Mouse (Mus musculus): Measurements from ENCODE around the gene Zranb3. TPM values are rescaled to one million over a fixed set of nuclear protein-coding genes. Genes with fewer than 3 reads are reported as not detected.
A peak's percentile ranks its signal among the peaks of the same experiment; 100 is the strongest.
"Not testable (repeated sequence)": the region's sequence is repeated elsewhere in the genome, so short reads cannot be mapped to it uniquely, and the experiment has no call there.

Zranb3 gene
- polyA plus RNA-seq (2015; fragmentation: Nextera tagmentation; extraction: Ambion mirVana) = 5.7 and 5.8 TPM in 2 replicates

- WGBS = under 1% methylated on average over 43 of the region's 43 CpGs
- ATAC-seq (ENCODE audit: extremely low read depth, insufficient number of reproducible peaks, low FRiP score, low TSS enrichment) = peak; percentile 98
Measured at GRCm38 (mm10) chr1:128102641-128103461, at the start of gene Zranb3, which contains the start of gene R3hdm1. Gene Zranb3 (minus strand): TSS chr1:128103047. Gene R3hdm1 (plus strand): TSS chr1:128103301.

GRCm38 (mm10) chr1:128141737-128142136, 38.9 kb upstream of the Zranb3 start:
- H3K27me3 ChIP-seq (replicated peaks) = no peaks in the 10 kb centered on the region
- no peak overlapping the region for H3K9ac ChIP-seq
- no peak for ATAC-seq (ENCODE audit: extremely low read depth, insufficient number of reproducible peaks, low FRiP score, low TSS enrichment)
- H3K4me2 ChIP-seq = no peak overlapping the region
- H3K4me1 ChIP-seq = peaks cover 3% of the 10 kb centered on the region; the same call in 1 of the 2 replicates
- H3K9me3 ChIP-seq = no peaks in the 10 kb centered on the region
- no peaks in the 10 kb centered on the region for H3K36me3 ChIP-seq
- H3K27ac ChIP-seq (replicated peaks) = no peak overlapping the region
- H3K4me3 ChIP-seq = no peak overlapping the region

More at GRCm38 (mm10) chr1:128102641-128103461, at the start of gene Zranb3, which contains the start of gene R3hdm1:
- Histone ChIP-seq H3K4me2 (peak within 1 kb of the TSS; percentile 87), H3K4me1 (peaks cover 30% of the 10 kb centered on the region), H3K27ac (replicated peaks) (peak within 1 kb of the TSS; percentile 97), H3K4me3 (peak within 1 kb of the TSS; percentile 97), H3K27me3 (replicated peaks) (no peaks in the 10 kb centered on the region), H3K9ac (peak within 1 kb of the TSS; percentile 94), H3K9me3 (no peaks in the 10 kb centered on the region), H3K36me3 (no peaks in the 10 kb centered on the region)

DNA sequence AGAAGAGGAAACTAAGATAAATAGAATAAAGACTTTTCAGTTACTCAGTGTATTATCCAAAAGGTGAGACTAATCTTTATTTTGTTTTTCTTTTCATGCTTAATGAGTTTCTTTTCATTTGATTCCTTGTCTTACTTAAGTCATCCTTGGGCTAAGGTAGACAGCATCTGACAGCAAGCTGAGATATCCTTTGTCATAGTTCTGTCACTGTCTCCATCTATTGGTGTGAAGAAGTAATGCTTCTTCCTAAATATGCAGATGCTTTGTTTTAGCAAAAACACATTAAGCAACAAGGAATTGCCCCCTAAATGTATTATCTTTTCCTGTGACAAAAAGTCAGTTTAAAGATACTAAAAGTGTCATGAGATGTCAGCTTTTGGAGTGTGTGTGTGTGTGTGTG, 38.2 kb upstream of the Zranb3 start:
- H3K36me3 ChIP-seq = no peaks in the 10 kb centered on the region
- peaks cover 3% of the 10 kb centered on the region; the same call in 1 of the 2 replicates for H3K4me1 ChIP-seq
- H3K9ac ChIP-seq = no peak overlapping the region
- H3K9me3 ChIP-seq = no peaks in the 10 kb centered on the region
- ATAC-seq (ENCODE audit: extremely low read depth, insufficient number of reproducible peaks, low FRiP score, low TSS enrichment) = no peak
- no peak overlapping the region for H3K4me3 ChIP-seq
- no peaks in the 10 kb centered on the region for H3K27me3 ChIP-seq (replicated peaks)
- H3K27ac ChIP-seq (replicated peaks) = no peak overlapping the region
- no peak overlapping the region for H3K4me2 ChIP-seq

DNA sequence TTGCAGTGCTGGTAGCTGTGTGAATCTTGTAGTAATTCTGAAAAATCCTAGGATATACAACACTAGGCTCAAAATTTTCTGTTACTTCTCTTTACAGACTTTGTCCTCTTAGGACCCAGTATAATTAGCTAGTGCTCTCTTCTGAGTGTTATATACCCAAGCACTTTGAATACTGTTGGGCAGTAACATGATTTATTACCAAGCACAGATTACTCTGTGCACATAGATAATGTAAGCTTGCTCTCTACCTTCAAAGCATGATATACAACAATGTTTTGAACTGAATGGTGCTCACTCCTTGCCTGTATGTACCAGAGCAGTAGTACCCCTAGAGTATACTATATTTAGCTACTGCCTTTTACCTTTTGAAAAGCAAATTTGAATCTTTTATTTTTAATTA, 33.4 kb upstream of the Zranb3 start:
- H3K27ac ChIP-seq (replicated peaks); H3K4me1 ChIP-seq; H3K36me3 ChIP-seq; H3K4me3 ChIP-seq; ATAC-seq (ENCODE audit: extremely low read depth, insufficient number of reproducible peaks, low FRiP score, low TSS enrichment); H3K9me3 ChIP-seq; H3K4me2 ChIP-seq; H3K9ac ChIP-seq; H3K27me3 ChIP-seq (replicated peaks): not testable (repeated sequence)

- WGBS = 85% methylated on average over 4 of the region's 4 CpGs
- H3K9ac ChIP-seq = no peak overlapping the region
- peaks cover 6% of the 10 kb centered on the region; the same call in 1 of the 2 replicates for H3K9me3 ChIP-seq
- no peak overlapping the region for H3K27ac ChIP-seq (replicated peaks)
- H3K4me3 ChIP-seq = no peak overlapping the region
- H3K4me2 ChIP-seq = no peak overlapping the region
- peaks cover 3% of the 10 kb centered on the region; the same call in 1 of the 2 replicates for H3K4me1 ChIP-seq
- no peaks in the 10 kb centered on the region for H3K27me3 ChIP-seq (replicated peaks)
- H3K36me3 ChIP-seq = peaks cover 13% of the 10 kb centered on the region; the same call in 1 of the 2 replicates
- ATAC-seq (ENCODE audit: extremely low read depth, insufficient number of reproducible peaks, low FRiP score, low TSS enrichment) = no peak
Measured at GRCm38 (mm10) chr1:128120913-128121627, 18.2 kb upstream of the Zranb3 start.

GRCm38 (mm10) chr1:128103520-128104088, 757 bp upstream of the Zranb3 start:
- ATAC-seq (ENCODE audit: extremely low read depth, insufficient number of reproducible peaks, low FRiP score, low TSS enrichment) = peak; percentile 47
- H3K27me3 ChIP-seq (replicated peaks) = no peaks in the 10 kb centered on the region
- H3K9me3 ChIP-seq = no peaks in the 10 kb centered on the region
- H3K4me2 ChIP-seq = peak overlapping the region; percentile 87
- no peaks in the 10 kb centered on the region for H3K36me3 ChIP-seq
- peak overlapping the region; percentile 97 for H3K27ac ChIP-seq (replicated peaks)
- peak overlapping the region; percentile 97 for H3K4me3 ChIP-seq
- WGBS = 0% methylated on average over 46 of the region's 47 CpGs
- peak overlapping the region; percentile 94 for H3K9ac ChIP-seq
- peaks cover 30% of the 10 kb centered on the region for H3K4me1 ChIP-seq

DNA sequence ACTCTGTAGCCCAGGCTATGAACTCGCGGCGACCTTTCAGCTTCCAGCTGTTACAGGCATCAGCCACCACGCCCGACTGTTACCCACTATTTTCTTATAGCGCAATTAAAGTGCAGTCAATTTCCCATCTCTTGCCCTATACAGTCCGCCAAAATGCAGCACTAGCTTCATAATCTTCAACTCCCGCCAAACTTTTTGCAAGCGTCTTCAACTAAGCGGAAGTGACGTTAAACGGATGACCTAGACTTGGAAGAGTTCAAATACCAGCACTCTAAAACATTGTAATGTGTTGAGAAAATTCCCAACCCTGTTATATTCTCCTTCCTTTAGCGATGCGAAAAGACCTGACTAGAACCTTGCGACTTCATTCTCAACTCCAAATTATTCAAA, 601 bp downstream of the Zranb3 start:
- no peaks in the 10 kb centered on the region for H3K9me3 ChIP-seq
- no peaks in the 10 kb centered on the region for H3K27me3 ChIP-seq (replicated peaks)
- H3K36me3 ChIP-seq = no peaks in the 10 kb centered on the region
- under 1% methylated on average over 15 of the region's 15 CpGs for WGBS
- H3K4me1 ChIP-seq = peaks cover 30% of the 10 kb centered on the region
- ATAC-seq (ENCODE audit: extremely low read depth, insufficient number of reproducible peaks, low FRiP score, low TSS enrichment) = no peak
- peak overlapping the region; percentile 78 for H3K27ac ChIP-seq (replicated peaks)
- peak overlapping the region; percentile 80 for H3K9ac ChIP-seq
- H3K4me2 ChIP-seq = peak overlapping the region; percentile 75
- peak overlapping the region; percentile 97 for H3K4me3 ChIP-seq

DNA sequence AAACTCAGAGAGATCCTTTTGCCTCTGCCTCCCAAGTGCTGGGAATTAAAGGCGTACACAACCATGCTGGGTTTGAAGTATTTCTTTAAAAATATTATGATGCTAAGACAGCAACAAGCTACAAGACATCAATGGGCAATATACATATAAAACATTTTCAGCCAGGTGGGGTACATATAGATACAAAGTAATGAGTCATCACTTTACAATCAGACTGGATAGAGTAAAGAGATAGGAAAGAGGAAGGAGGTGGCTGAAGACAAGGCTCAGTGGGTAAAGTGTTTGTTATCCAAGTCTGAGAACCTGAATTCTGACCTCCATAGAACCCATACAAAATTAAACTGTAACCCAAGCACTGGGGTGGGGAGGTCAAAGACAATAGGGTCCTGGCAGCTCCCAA, 4.5 kb downstream of the Zranb3 start:
- Histone ChIP-seq H3K27me3 (replicated peaks) (no peaks in the 10 kb centered on the region), H3K4me1 (peaks cover 7% of the 10 kb centered on the region), H3K9ac (no peak overlapping the region), H3K9me3 (no peaks in the 10 kb centered on the region), H3K36me3 (no peaks in the 10 kb centered on the region), H3K4me2 (no peak overlapping the region), H3K4me3 (no peak overlapping the region), H3K27ac (replicated peaks) (no peak overlapping the region)
- ATAC-seq (ENCODE audit: extremely low read depth, insufficient number of reproducible peaks, low FRiP score, low TSS enrichment) = no peak
- WGBS = 86% methylated on average over 1 of the region's 1 CpGs

DNA sequence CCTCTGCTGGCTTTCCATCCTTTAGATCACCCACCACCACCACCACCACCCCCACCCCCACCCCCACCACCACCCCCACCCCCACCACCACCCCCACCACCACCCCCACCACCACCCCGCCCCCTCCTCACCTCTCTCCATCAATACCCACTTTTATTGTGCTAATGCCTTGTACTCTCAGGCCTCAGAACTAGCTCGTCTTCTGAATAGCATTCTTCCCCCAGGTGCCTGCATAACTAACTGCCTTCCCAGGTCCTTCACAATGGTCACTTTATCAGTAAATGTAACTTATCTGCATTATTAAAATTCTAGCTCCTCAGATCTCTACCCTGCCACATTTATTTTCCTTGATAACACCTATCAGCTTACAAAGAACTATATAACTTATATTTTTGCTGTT, 8.2 kb downstream of the Zranb3 start:
- Histone ChIP-seq H3K27ac (replicated peaks) (no peak overlapping the region), H3K4me2 (no peak overlapping the region), H3K9me3 (no peaks in the 10 kb centered on the region), H3K36me3 (peaks cover 19% of the 10 kb centered on the region), H3K27me3 (replicated peaks) (no peaks in the 10 kb centered on the region), H3K4me3 (no peak overlapping the region), H3K9ac (no peak overlapping the region), H3K4me1 (no peaks in the 10 kb centered on the region)
- 58% methylated on average over 2 of the region's 2 CpGs for WGBS
- no peak for ATAC-seq (ENCODE audit: extremely low read depth, insufficient number of reproducible peaks, low FRiP score, low TSS enrichment)

DNA sequence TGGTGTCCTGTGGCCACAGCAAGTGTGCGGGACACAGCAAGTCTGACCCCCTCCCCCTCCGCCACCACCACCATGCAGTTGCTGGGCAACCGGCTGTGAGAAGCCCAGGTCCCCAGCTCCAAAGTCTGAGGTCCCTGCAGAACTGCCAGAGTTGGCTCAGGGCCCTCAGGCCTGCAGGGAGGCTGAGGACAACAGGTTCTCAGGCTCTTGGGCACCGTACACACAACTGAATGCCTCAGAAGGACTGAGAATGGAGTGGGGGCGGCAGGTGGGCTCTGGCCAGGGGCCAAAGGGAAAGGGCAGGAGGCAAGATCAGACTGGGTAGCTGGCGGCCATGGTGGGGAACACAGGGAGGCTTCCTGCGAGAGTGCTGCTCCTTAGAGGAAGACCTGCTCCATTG, 20.0 kb downstream of the Zranb3 start:
- no peak overlapping the region for H3K4me2 ChIP-seq
- no peaks in the 10 kb centered on the region for H3K9me3 ChIP-seq
- no peak overlapping the region for H3K27ac ChIP-seq (replicated peaks)
- no peak overlapping the region for H3K4me3 ChIP-seq
- H3K27me3 ChIP-seq (replicated peaks) = no peaks in the 10 kb centered on the region
- no peaks in the 10 kb centered on the region; the same call in 1 of the 2 replicates for H3K36me3 ChIP-seq
- 76% methylated on average over 7 of the region's 7 CpGs for WGBS
- no peak overlapping the region for H3K9ac ChIP-seq
- ATAC-seq (ENCODE audit: extremely low read depth, insufficient number of reproducible peaks, low FRiP score, low TSS enrichment) = no peak
- H3K4me1 ChIP-seq = peaks cover 18% of the 10 kb centered on the region

GRCm38 (mm10) chr1:128081873-128082272, 21.0 kb downstream of the Zranb3 start:
- Histone ChIP-seq H3K9me3 (no peaks in the 10 kb centered on the region), H3K9ac (no peak overlapping the region), H3K4me1 (peaks cover 18% of the 10 kb centered on the region), H3K4me2 (no peak overlapping the region), H3K36me3 (no peaks in the 10 kb centered on the region; the same call in 1 of the 2 replicates), H3K27ac (replicated peaks) (peak overlapping the region; percentile 32; the same call in 1 of the 2 replicates), H3K27me3 (replicated peaks) (no peaks in the 10 kb centered on the region), H3K4me3 (no peak overlapping the region)
- ATAC-seq (ENCODE audit: extremely low read depth, insufficient number of reproducible peaks, low FRiP score, low TSS enrichment) = no peak
- WGBS = 72% methylated on average over 7 of the region's 7 CpGs

Measured in heart, embryonic 13.5 days (tissue).